Mouse (Mus musculus) embryonic facial prominence, embryonic 12.5 days (tissue): Measurements from ENCODE around the gene Samd5. TPM values are rescaled to one million over a fixed set of nuclear protein-coding genes. Genes with fewer than 3 reads are reported as not detected.

ENCODE experiments used
- ATAC-seq: fragments of 200-750 bp; cut with Nextera tagmentation; 2 replicates; pipeline ENCODE4 v1.8.0; 2017; ENCODE audit not compliant: insufficient number of reproducible peaks, insufficient read depth, low FRiP score, low TSS enrichment
- H3K27ac ChIP-seq: fragments of 300-500 bp; sonication (generic); 2 replicates; pipeline ENCODE4 v1.5.1; 2016; ENCODE audit warnings: mild to moderate bottlenecking
- H3K27me3 ChIP-seq: fragments of 300-500 bp; sonication (generic); 2 replicates; pipeline ENCODE4 v1.6.1; 2016; ENCODE audit warnings: mild to moderate bottlenecking, moderate library complexity
- H3K36me3 ChIP-seq: fragments of 300-500 bp; sonication (generic); 2 replicates; pipeline ENCODE4 v1.6.1; 2016; ENCODE audit warnings: mild to moderate bottlenecking
- H3K4me1 ChIP-seq: fragments of 300-500 bp; sonication (generic); 2 replicates; pipeline ENCODE4 v1.6.1; 2016
- H3K4me2 ChIP-seq: fragments of 300-500 bp; sonication (generic); replicated peaks from 2 replicates; pipeline ENCODE4 v1.6.1; 2016; ENCODE audit warnings: mild to moderate bottlenecking, moderate library complexity
- H3K4me3 ChIP-seq: fragments of 300-500 bp; sonication (generic); 2 replicates; pipeline ENCODE4 v1.5.1; 2016; ENCODE audit warnings: mild to moderate bottlenecking
- H3K9ac ChIP-seq: fragments of 300-500 bp; sonication (generic); 2 replicates; pipeline ENCODE4 v1.6.1; 2016; ENCODE audit warnings: mild to moderate bottlenecking, moderate library complexity
- H3K9me3 ChIP-seq: fragments of 300-500 bp; sonication (generic); 2 replicates; pipeline ENCODE4 v1.6.1; 2016; ENCODE audit warnings: mild to moderate bottlenecking, moderate library complexity
- WGBS: fragments of 180-500 bp; shearing (Covaris S2); methylation state at CpG from one replicate; pipeline ENCODE4 v1.1.7; 2016; 5-methylcytosine and 5-hydroxymethylcytosine counted together
- polyA plus RNA-seq: library from polyadenylated mRNA; unstranded; fragments of >200 nt; fragmentation: Nextera tagmentation; extraction: Ambion mirVana; gene quantifications from 2 replicates; pipeline ENCODE4 v1.2.1, GENCODE M21; 2016

The Samd5 gene
- polyA plus RNA-seq, result 8.8 and 9.4 TPM in 2 replicates

DNA sequence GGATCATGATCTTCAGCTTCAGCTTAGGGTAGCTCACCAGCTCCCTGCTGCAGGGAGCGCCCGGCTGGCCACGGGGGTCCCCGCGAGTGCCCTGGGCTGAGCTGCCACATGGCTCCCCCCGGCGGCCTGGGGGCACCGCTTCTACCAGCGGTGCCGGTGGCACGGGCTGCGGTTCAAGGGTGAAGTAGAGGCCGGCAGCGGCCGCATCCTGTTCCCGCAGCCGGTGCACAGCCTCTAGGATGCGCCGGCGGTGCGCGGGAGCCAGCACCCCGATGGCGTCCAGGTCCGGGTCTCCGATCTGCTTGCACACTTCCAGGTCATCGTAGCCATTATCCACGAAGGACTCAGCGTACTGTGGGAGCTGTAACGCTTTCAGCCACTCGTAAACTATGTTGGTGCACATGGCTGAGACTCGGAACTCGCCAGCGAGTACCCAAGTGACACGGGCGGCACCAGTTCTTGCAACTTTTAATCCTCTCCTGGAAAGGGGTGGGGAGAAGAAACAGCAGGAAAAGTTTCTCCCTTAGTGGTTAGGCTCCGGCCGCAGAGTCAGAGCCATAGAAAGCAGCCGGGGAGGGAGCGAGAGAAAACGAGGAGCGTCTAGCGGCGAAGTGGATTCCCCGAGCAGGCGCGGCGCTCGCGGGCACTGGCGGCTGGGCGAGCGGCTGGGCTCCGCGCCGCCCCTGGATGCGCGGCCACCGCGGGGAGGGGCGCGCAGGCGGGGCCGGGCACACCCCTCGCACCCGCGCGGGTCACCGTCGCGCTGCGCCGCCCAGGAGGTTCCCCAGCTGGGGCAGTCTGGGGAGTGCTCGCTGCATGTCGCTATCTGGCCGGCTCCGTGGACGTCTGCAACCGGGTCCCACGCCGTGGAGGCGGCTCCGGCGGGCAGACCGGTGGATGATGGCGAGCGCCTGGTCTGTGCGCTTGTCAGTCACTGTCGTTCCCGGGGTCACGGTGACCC, at the start of gene Samd5:
Samd5 (minus strand) TSS at position 648 of the 961 bp plus-strand sequence.
- ATAC-seq, result peak; percentile 70
- Histone ChIP-seq H3K4me2 (peak within 1 kb of the TSS; percentile 91), H3K9ac (peak within 1 kb of the TSS; percentile 69), H3K36me3 (no peaks in the 10 kb centered on the region), H3K27ac (peak within 1 kb of the TSS; percentile 63), H3K27me3 (0 out of 2 replicates have a peak, but pooled peaks cover 24% of the 10 kb centered on the region), H3K4me1 (peaks cover 21% of the 10 kb centered on the region), H3K9me3 (no peaks in the 10 kb centered on the region), H3K4me3 (peak within 1 kb of the TSS; percentile 58)
- WGBS, result under 1% methylated on average over 87 of the region's 91 CpGs

GRCm38 (mm10) chr10:9722519-9723303, 47.7 kb upstream of the Samd5 start:
- Histone ChIP-seq H3K4me3 (no peak overlapping the region), H3K4me1 (no peaks in the 10 kb centered on the region), H3K9me3 (no peaks in the 10 kb centered on the region), H3K27me3 (no peaks in the 10 kb centered on the region), H3K36me3 (no peaks in the 10 kb centered on the region), H3K9ac (no peak overlapping the region), H3K27ac (no peak overlapping the region), H3K4me2 (no peak overlapping the region)
- WGBS, result 79% methylated on average over 11 of the region's 11 CpGs
- ATAC-seq, result no peak

DNA sequence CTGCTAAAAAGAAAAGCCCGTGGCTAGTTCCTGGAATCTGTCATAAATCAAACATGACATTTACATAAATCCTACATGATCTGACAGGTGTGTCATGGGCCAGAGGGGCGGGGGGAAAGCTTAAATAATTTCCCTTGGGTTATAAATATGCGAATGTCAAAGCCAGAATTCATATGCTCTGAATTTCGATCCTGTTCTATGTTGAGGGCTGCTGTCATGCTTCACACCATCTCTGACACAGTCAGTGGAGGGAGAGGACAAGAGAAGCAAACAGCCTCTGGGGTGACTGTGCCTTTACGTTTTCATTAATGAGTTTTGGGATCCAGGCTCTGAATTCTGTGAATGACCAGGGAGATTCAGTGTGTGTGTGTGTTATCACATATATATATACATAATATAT, 45.0 kb upstream of the Samd5 start:
- no peaks in the 10 kb centered on the region for H3K27me3 ChIP-seq
- no peaks in the 10 kb centered on the region for H3K4me1 ChIP-seq
- 66% methylated on average over 5 of the region's 5 CpGs for WGBS
- no peak for ATAC-seq
- H3K9ac ChIP-seq, result no peak overlapping the region
- H3K4me2 ChIP-seq, result no peak overlapping the region
- H3K9me3 ChIP-seq, result no peaks in the 10 kb centered on the region
- H3K27ac ChIP-seq, result no peak overlapping the region
- H3K36me3 ChIP-seq, result no peaks in the 10 kb centered on the region
- no peak overlapping the region for H3K4me3 ChIP-seq

- Histone ChIP-seq H3K36me3 (no peaks in the 10 kb centered on the region), H3K27me3 (no peaks in the 10 kb centered on the region), H3K4me1 (no peaks in the 10 kb centered on the region), H3K4me2 (no peak overlapping the region), H3K4me3 (no peak overlapping the region), H3K9ac (no peak overlapping the region), H3K9me3 (no peaks in the 10 kb centered on the region), H3K27ac (no peak overlapping the region)
- no peak for ATAC-seq
- 64% methylated on average over 5 of the region's 5 CpGs for WGBS
These were observed 43.1 kb upstream of the Samd5 start for GRCm38 (mm10) chr10:9718086-9718485.

GRCm38 (mm10) chr10:9704956-9705355, 29.9 kb upstream of the Samd5 start:
- Histone ChIP-seq H3K9me3 (no peaks in the 10 kb centered on the region), H3K4me1 (peaks cover 8% of the 10 kb centered on the region), H3K36me3 (no peaks in the 10 kb centered on the region), H3K9ac (no peak overlapping the region), H3K4me2 (no peak overlapping the region), H3K27ac (no peak overlapping the region), H3K27me3 (no peaks in the 10 kb centered on the region), H3K4me3 (no peak overlapping the region)
- WGBS, result 24% methylated on average over 1 of the region's 1 CpGs
- no peak for ATAC-seq

- no peak for ATAC-seq
- WGBS, result 86% methylated on average over 22 of the region's 22 CpGs
- no peaks in the 10 kb centered on the region for H3K9me3 ChIP-seq
These were observed 24.2 kb upstream of the Samd5 start for GRCm38 (mm10) chr10:9699071-9699761.

GRCm38 (mm10) chr10:9698141-9698540, 23.1 kb upstream of the Samd5 start:
- Histone ChIP-seq H3K4me1 (no peaks in the 10 kb centered on the region), H3K27ac (no peak overlapping the region), H3K36me3 (no peaks in the 10 kb centered on the region), H3K4me2 (no peak overlapping the region), H3K4me3 (no peak overlapping the region), H3K27me3 (no peaks in the 10 kb centered on the region), H3K9me3 (no peaks in the 10 kb centered on the region), H3K9ac (no peak overlapping the region)
- ATAC-seq, result no peak
- WGBS, result 81% methylated on average over 9 of the region's 9 CpGs

More at GRCm38 (mm10) chr10:9699071-9699761, 24.2 kb upstream of the Samd5 start:
- Histone ChIP-seq H3K36me3 (no peaks in the 10 kb centered on the region), H3K9ac (no peak overlapping the region), H3K27ac (no peak overlapping the region), H3K4me2 (no peak overlapping the region), H3K27me3 (no peaks in the 10 kb centered on the region), H3K4me3 (no peak overlapping the region), H3K4me1 (no peaks in the 10 kb centered on the region)

DNA sequence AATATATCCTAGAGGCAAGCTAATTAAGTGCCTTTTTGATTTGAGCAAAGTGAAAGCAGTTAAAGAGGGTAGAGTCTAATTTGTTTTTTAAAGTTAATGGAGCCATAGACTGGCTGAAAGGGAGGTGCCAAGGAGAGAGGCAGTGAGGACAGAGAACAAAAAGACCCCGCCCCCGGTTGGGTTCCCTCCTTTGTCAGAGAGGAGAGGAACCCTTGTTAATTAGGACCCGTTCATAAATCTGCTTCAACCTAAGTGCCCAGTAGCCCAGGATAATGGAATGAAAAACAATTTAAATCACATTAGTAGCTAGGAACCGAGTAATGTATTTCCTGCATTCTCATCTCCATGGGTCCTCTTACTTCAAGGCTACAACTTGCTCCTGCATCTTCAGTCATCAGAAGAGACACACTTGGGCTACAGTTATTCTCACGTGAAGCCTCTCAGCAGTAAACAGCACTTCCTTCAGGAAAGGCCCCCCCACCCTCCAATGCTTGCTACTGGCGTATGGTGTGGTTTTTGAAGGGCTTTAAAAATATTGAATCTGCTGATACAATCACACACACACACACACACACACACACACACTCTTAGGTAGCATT, 21.6 kb upstream of the Samd5 start:
- no peaks in the 10 kb centered on the region for H3K27me3 ChIP-seq
- WGBS, result 45% methylated on average over 6 of the region's 6 CpGs
- no peak overlapping the region for H3K4me2 ChIP-seq
- no peaks in the 10 kb centered on the region for H3K9me3 ChIP-seq
- no peaks in the 10 kb centered on the region for H3K36me3 ChIP-seq
- no peaks in the 10 kb centered on the region for H3K4me1 ChIP-seq
- H3K9ac ChIP-seq, result no peak overlapping the region
- no peak for ATAC-seq
- no peak overlapping the region for H3K27ac ChIP-seq
- no peak overlapping the region for H3K4me3 ChIP-seq

- no peak overlapping the region for H3K4me3 ChIP-seq
- no peak overlapping the region for H3K27ac ChIP-seq
- no peak overlapping the region for H3K4me2 ChIP-seq
- no peak overlapping the region for H3K9ac ChIP-seq
- no peaks in the 10 kb centered on the region for H3K9me3 ChIP-seq
- H3K27me3 ChIP-seq, result no peaks in the 10 kb centered on the region
- no peak for ATAC-seq
- no peaks in the 10 kb centered on the region for H3K36me3 ChIP-seq
- WGBS, result 65% methylated on average over 16 of the region's 16 CpGs
- no peaks in the 10 kb centered on the region for H3K4me1 ChIP-seq
These were observed 19.1 kb upstream of the Samd5 start for GRCm38 (mm10) chr10:9693990-9694699.

- WGBS, result 82% methylated on average over 6 of the region's 6 CpGs
- ATAC-seq, result no peak
These were observed 5.9 kb upstream of the Samd5 start for GRCm38 (mm10) chr10:9680928-9681327.

More at GRCm38 (mm10) chr10:9680928-9681327, 5.9 kb upstream of the Samd5 start:
- no peak overlapping the region for H3K4me3 ChIP-seq
- H3K4me2 ChIP-seq, result no peak overlapping the region
- no peak overlapping the region for H3K27ac ChIP-seq
- 0 out of 2 replicates have a peak, but pooled peaks cover 15% of the 10 kb centered on the region for H3K27me3 ChIP-seq
- no peaks in the 10 kb centered on the region for H3K36me3 ChIP-seq
- H3K9ac ChIP-seq, result no peak overlapping the region
- H3K9me3 ChIP-seq, result no peaks in the 10 kb centered on the region
- peaks cover 15% of the 10 kb centered on the region for H3K4me1 ChIP-seq
